Mouse (Mus musculus): ENCODE data around the gene Apba3.

The Apba3 gene

DNA sequence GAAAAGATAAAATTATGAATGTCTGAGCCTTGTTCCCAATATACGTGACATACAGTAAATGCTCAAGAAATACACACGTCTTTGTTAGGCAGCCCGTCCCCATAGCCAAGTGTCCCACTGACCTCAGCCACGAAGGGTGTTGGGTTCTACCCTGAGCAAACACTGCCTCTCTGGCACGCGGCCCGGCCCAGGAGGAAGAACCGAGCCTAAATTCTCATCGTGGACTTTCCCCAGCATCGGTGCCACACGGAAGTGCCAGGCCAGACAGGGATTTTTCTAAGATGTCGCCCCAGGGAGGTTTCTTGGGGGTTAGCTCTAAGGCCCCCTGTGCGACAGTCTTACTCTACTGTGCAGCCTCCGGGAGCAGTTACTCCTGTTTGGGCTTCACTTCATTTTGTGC lies 23.1 kb downstream of the Apba3 start:
- no peak for DNase-seq (ENCODE audit: low read depth, low spot score)

DNA sequence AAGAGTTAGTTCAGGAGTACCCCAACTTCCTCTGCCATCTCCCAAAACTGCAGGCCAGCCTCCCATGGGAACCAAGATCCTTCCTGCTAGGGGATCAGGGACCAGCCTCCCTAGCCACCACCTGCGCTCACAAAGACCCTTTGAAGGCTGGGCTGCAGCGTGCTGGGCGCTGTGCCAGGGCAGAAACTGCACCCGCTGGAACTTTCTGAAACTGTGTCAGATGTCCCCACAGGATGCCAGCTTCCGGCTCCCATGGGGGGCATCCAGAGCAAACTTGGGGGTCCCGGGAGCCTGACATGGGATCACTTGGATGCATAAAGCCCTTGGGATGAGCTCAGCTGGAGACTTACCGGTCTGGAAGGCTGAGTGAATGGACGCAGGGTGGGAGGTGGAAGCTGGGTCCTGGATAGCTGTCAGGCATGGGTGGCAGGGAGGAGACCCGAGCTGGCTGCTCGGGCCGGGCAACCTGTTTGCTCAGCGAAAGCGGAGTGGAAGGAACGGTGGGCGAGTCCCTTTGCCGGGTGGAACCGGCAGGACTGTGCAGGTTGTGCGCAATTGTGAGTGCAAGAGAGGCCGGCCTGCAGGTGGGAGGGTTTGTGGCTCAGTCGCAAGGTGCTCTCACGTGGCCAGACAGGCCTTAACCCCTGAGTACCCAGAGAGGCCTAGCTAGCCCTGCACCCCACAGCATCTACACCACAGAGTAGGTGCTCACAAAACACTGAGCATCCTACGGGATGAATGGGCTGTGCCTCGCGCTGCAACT lies 24.1 kb downstream of the Apba3 start:
- DNase-seq (ENCODE audit: low read depth, low spot score), result peak; percentile 41

DNA sequence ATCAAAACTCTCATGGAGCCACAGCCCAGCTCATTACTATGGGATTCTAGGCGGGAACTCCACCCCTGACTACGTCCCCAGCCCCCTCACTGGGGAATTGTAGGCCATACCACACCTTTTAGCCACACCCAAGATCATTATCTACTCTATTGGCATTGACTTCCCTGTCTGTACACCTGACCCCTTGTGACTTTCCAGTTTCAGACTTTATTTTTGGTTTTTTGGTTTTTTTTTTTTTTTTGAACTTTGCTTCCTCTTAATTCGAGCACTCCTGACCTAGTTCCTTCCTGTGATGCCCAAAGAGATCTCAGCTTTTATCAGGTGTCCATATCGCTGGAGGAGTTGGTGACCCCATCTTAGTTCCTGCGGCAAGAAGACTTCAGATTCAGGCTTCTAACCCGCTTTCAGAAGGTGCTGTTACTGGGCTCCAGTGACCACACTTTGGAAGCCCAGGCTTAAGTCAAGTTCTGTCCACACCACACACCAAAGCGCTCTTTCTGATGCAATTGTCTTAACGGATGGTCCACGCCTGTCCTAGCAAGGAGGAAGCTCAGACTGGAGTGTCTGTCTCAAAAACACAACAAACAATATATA lies 24.8 kb downstream of the Apba3 start, which contains the start of gene Tjp3:
Gene Tjp3 (minus strand): TSS at position 71 of the 594 bp plus-strand sequence.
- no peak for DNase-seq (ENCODE audit: low read depth, low spot score)

- DNase-seq (ENCODE audit: low read depth, low spot score), result peak; percentile 100
These were observed 26.0 kb downstream of the Apba3 start, which contains the start of gene Pip5k1c for GRCm38 (mm10) chr10:81292554-81293333. TSS of gene Pip5k1c (plus strand) at chr10:81292963.

DNA sequence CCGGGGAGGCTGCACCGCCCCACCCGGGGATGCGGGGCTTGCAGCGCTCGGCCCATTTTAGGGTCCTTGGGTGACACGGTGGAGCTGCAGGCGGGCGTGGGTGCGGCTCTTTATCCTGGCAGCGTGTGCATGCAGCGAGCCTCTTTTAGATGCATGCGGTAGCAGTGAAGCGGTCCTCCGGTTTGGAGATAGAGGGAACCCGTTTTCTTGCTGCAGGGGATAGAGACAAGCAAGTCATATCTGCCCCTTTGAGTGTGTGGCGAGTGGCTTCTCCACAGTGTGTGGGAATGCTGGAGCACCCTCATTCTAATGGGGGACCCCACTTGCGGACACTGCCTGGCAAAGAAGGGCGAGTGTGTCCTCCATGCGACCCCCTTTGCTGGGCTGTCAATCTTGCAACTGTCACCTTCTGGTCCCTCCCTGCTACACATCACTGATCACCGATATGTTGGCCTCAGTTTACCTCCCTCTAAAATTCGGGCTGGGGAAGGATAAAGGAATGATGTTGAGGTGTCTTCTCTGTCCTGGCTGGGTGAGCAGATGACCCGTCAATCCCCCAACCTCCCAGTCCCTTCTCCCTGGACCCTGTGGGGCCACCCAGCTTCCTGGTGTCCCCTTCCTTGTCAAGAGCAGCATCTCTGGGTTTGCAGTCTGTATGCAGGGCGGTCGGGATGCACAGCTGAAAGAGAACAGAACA lies 26.7 kb downstream of the Apba3 start:
- DNase-seq (ENCODE audit: low read depth, low spot score), result no peak

DNA sequence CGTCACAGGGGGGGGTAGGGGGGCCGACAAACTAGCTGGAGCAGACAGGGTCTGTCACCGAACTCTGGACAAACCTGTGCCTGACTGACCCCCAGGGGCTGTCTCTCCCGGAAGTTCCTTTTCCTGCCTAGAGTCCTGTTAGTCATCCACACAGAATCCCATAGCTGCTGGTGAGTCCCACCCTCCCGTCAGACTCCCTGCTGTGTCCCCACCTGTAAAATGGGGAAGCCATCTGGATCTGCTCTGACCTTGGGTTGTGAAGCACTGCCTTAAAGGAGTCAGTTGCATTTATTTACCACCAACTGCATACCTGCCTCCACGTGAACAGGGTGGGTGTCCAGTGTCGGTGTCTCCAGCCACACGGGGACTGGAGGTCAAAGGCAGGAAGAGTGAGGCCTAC lies 27.7 kb downstream of the Apba3 start:
- no peak for DNase-seq (ENCODE audit: low read depth, low spot score)

- DNase-seq (ENCODE audit: low read depth, low spot score), result no peak
These were observed 28.4 kb downstream of the Apba3 start for GRCm38 (mm10) chr10:81295185-81295584.

DNA sequence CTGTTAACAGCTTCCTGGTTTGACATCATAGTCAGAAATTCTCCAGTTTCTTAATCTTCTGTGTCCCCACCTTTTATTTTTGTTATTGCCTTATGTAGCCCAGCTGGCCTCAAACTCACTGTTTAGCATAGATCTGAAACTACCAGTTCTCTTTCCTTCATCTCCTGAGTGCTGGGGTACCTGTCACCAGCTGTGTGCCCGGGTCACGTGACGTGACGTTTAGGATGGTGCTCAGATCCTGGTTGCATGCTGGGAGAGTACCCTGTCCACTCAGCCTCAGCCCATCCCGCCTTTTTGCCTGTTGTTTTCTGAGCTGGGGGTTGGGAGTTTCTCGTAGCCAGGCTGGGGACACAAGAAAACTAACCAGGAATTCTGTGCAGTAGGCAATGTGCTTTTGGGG lies 30.5 kb downstream of the Apba3 start:
- no peak for DNase-seq (ENCODE audit: low read depth, low spot score)

DNA sequence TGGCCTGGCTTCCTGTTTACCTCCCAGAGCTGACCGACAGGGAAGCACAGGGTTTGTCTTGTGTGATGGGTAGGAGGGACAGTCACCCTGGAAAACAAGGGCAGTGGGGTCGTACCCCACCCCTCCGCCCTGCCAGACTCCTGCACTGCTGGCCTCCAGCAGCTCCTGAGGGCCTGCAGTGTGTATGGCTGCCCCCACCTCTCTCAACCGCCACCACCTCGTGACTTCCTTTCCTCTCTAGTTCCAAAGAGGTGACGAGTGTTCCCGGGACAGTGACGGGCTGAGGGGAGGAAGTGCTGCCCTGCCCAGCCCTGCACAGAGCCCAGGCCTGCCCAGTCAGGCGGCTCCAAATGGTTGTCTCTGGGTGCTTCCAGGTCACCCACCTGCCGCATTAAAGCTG lies 31.1 kb downstream of the Apba3 start:
- peak; percentile 74 for DNase-seq (ENCODE audit: low read depth, low spot score)

GRCm38 (mm10) chr10:81298369-81299100 lies 31.8 kb downstream of the Apba3 start:
- DNase-seq (ENCODE audit: low read depth, low spot score), result peak; percentile 66

DNA sequence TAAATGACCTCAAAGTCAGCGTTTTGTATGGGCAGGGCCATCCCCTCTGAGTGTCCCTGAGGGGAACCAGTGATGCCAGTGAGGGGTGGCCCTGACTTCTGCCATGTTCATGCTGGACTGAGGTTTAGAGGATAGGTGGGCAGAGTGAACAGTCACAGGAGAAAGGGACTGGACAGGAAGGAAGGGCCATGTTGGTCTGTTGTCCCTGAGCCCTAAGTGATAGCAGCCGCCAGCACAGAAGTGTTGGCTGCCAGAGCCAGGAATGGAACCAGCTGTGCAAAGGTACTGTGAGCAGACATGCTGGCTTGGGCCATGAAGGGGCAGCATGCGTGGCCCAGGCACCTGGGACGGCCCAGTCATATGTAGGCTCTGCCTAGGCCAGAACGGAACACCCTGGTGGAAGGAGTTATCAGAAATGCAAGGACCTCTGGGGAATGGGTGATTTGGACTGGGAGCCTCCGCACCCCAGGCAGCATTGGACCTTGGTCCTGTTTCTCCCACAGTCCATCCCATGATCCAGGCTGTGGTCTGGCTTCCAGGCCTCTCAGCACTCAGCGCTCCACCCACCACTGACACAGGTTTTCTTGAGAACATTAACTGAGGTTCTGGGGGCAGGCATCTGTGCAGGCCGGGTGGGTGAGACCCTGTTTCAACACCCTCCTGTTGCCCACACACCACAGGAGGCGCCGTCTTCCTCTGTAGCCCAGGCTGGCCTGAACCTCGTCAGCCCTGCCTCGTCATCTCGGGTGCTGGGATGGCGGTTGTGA lies 33.0 kb downstream of the Apba3 start:
- no peak for DNase-seq (ENCODE audit: low read depth, low spot score)

DNA sequence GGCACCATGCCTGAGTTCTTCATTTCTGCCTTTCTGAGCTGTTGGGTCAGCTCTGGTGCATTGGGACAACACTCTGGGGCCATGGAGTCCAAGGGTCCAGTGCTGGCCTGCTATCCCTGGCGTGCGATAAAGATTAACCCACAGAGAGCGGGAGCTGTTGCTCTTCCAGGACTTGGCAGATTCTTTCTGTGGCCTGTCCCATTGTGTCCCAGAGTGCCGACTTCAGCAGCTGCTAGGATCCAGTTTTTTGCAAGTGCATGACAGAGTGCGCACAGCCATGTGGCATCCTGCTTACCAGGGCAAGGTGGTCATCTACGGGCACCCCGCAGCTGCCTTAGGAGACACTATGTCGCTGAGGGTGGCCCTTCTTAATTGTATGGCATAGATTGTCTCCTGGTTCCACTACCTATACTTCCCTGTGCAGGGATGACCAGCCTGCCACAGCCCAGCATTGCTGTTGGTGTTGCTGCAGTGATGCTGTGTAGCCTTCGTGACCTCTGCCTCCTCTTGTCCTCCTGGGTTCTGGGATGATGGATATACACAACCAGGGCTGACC lies 33.7 kb downstream of the Apba3 start:
- no peak for DNase-seq (ENCODE audit: low read depth, low spot score)

GRCm38 (mm10) chr10:81301321-81301720 lies 34.6 kb downstream of the Apba3 start:
- no peak for DNase-seq (ENCODE audit: low read depth, low spot score)

- DNase-seq (ENCODE audit: low read depth, low spot score), result no peak
These were observed 35.5 kb downstream of the Apba3 start for GRCm38 (mm10) chr10:81302288-81302687.

DNA sequence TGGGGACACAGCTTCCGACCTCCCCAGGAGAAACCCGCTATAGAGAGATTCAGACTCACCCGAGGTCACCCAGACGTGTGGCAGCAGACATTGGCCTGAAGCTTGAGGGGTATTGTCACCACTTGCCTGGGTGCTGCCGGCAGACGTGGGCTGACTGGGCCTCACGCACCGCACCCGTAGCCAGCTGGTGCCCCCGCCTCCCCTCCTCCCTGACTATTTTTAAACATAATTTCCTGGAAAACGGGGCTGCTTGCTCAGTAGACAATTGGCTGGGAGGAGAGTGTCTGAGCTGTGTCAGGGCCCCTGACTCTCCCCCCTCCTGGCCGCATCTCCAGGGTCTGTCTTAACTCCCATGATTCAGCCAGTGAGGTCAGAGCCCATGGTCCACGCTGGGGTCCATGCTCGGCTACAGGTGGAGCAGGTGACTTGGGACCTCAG lies 36.0 kb downstream of the Apba3 start:
- no peak for DNase-seq (ENCODE audit: low read depth, low spot score)

DNA sequence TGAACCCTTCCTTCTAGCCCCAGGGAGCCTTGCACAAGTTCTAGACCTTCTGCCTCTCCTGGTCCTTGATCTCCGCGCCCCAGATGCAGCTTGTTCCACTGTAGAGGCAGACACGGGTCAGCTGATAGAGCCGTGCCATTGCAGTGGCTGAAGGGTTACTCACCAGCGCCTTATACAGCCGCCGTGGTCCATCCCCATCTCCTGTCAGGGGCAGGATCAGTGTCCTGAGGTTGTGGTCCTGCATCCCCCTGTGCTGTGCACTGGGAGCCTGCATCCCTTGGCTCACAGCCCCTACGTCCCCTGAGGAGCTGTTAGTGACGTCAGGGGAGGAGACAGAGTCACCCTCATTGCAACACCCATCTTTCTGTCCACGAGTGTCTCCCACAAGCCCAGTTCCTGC lies 36.5 kb downstream of the Apba3 start:
- DNase-seq (ENCODE audit: low read depth, low spot score), result no peak

DNA sequence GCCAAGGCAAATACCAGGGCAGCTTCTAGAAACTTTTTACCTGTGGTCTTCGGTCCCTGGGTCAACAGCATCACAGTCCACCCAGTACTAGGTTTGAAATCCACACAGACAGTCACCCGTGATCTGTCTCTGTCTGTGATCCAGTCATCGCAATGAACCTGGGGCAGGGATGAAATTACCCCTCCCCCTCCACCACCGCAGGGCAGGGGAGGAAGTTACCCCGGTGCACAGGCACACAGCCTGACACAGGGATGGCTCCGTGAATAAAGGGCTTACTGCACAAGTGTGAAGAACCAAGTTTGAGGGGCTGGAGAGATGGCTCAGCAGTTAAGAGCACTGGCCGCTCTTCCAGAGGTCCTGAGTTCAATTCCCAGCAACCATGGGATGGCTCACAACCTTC lies 37.0 kb downstream of the Apba3 start:
- DNase-seq (ENCODE audit: low read depth, low spot score), result peak; percentile 73

GRCm38 (mm10) chr10:81304597-81305238 lies 38.0 kb downstream of the Apba3 start:
- DNase-seq (ENCODE audit: low read depth, low spot score), result peak; percentile 83

GRCm38 (mm10) chr10:81305663-81306062 lies 38.9 kb downstream of the Apba3 start:
- DNase-seq (ENCODE audit: low read depth, low spot score), result no peak

All from CD4-positive, CD25-positive, alpha-beta regulatory T cell, adult 2 months (primary cell).